Mouse (Mus musculus): ENCODE data around the gene Ehd1.

- TF ChIP-seq TBP (IDR thresholded peaks at IDR 0.05; ENCODE audit: low read depth, low read length): no peak
- TF ChIP-seq CTCF (IDR thresholded peaks at IDR 0.05 in 2 of 3, conservative IDR thresholded peaks at IDR 0.05 in 1 of 3; ENCODE audit: control insufficient read depth in 1 of 3, insufficient read depth in 1 of 3, low read depth in 2 of 3, low read length in 3 of 3, poor library complexity in 1 of 3, severe bottlenecking in 1 of 3): no peak
- TF ChIP-seq USF1 (IDR thresholded peaks at IDR 0.05; ENCODE audit: low read depth, low read length): no peak
- no peak for TF ChIP-seq NELFE (IDR thresholded peaks at IDR 0.05; ENCODE audit: low read depth, low read length)
- TF ChIP-seq GATA1 (IDR thresholded peaks at IDR 0.05; ENCODE audit: low read depth, low read length): peak; percentile 84
Observed at GRCm38 (mm10) chr19:6300402-6300841, 23.9 kb downstream of the Ehd1 start.
